Mouse (Mus musculus): ENCODE data around the gene Cbln1.

Gene Cbln1

DNA sequence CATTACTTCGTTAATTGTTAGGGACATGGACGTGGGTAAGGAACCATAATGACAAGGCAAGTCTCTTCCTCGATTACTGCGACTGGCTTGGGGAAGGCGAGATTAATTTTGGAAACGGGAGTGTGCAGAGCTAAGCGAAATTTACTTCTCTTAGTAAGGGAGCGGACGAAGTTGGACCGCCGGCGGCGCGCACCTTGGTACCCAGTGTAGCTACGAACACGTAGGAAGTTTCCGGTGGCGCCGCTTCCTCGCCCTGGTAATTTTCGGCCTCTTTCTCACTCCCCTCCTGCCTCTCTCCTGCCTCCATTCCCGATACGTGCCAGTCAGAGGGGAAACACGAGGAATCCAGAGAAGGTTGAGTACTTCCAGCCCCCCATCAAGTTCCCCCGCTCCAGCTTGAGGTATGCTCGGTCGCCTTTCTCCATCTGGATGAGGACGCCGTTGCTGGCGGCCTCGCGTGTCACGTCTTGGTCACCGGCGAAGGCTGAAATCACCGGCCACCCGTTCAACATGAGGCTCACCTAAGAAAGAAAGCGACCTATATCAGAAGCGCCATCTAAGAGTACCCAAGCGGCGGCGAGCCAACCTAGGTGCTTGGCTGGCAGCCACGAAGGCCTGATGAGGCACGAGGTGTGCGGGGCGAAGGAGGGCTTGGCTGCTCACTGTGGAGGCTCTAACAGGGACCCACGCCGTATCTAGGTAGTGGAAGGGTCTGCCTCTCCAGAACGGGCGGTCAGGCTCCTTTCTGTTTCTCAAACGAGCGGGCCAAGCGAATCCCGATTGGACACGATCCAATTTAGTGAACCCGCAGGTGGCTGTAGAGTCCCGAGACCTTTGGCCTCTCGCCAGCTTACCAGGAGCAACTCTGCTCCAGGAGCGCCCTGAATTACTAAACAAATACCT is 2.2 kb downstream of the Cbln1 start:
- no peak for DNase-seq

DNA sequence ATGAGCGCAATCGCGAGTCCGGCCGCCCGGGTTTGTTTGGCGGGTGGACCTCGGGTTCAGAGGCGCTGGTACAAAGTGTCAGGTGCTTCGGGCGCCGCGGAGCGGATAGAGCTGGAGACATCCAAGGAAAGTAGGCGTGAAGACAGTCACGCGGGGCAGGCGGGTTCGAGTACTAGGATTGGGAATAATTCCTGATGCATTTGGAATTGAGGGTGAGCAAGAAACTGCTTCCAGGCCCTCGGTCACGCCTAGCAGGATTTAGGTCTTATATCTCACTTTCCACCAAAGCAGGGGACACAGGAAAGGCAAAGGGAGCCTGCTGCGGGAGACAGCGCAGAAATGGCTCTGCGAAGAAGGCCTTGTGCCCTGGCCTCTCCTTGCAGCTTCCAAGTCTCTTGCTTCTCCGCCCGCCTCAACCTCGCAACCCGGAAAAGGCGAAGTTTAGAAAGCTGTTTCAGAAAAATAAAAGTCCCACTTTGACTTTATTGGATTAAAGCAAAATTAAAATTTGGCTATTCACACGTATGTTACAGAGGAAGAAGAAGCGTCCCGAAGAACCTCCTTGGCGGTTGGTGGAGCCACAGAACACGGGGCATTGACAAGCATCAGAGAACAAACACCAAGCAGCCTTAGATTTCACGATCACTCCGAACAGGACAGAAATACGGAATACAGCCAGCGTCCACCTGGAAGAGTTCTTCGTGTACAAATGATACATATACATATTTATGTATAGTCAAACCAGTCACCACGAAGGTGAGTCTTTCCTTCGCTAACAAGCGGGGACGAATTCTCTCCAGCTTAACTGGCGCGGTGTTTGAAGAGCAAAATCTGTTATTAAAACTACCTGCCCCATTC is 3.2 kb downstream of the Cbln1 start:
- no peak for DNase-seq

DNA sequence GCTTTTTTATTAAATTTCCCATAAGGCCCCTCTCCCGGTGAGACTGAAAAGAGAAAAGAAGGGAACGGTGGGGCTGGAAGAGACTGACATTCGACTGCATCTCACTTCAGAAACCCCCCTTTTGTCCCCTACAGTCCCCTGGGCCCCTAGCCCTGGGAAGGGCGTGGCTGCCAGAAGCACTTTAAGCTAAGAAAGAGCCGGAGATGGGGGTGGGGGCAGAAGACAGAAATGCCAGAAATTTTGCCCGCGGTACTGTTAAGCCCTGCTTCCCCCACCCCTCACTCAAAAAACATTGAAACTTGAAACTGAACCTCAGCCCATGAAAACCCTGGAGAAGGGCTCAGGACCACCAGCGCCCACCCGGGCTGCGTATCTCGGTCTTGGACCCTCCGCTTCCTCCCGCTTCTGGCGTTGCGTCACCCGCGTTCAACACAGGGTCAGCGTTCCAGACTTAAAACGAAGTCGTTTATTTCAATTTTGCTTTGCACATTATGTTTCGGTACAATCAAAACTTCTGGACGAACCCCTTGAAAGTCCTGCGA is 3.9 kb downstream of the Cbln1 start:
- no peak for DNase-seq

- no peak for DNase-seq
Measured at GRCm38 (mm10) chr8:87467906-87468305, 4.5 kb downstream of the Cbln1 start.

DNA sequence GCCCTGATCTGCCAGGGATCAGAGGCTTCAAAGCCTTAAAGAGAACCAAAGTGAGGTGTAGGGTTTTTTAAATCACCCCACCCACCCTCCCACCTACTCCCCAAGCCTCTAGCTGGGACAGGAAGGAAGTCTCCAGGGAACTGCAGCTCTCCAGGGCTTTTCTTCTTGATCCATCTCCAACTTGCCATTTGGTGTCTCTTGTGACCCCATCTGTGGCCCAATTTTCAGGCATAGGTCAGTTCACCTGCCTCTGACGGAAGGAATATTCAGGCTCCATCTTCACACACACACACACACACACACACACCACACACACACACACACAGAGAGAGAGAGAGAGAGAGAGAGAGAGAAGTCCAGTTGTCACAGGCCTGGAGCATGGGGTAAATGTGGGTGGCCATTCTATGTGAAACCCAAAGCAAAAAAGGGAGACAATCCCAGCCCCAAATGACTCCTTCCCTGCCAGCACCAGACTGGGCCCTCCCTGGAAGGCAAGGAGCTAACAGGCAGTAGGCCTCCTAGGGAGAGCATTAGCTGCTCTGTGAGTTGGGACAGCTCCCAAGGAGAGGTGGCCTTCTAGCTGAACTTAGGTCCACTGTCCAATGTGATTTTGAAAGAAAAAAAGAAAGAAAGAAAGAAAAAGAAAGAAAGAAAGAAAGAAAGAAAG is 5.3 kb downstream of the Cbln1 start:
- DNase-seq: no peak

- no peak for DNase-seq
Measured at GRCm38 (mm10) chr8:87466335-87466734, 6.1 kb downstream of the Cbln1 start.

DNA sequence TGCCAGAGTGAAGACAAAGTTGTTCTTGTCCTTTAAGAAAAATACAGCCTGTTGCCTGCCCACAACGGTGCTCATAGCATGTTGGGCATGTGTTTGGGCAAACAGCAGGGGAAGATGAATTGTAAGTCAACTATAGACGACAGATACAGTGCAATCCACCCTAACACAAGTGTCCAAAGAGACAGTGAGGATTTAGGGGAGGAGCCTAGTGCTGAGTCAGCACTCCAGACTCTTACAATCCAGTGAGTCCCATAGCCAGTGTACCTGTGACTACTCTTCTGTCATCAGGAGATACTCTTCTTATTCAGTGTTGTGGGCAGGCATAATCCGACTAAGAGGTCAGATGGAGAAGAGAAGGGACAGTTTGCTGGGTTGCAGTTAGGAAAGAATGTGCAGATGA is 8.0 kb downstream of the Cbln1 start:
- no peak for DNase-seq

- no peak for DNase-seq
Measured at GRCm38 (mm10) chr8:87461801-87462200, 10.6 kb downstream of the Cbln1 start.

GRCm38 (mm10) chr8:87456949-87457348 is 15.5 kb downstream of the Cbln1 start:
- DNase-seq: no peak

DNA sequence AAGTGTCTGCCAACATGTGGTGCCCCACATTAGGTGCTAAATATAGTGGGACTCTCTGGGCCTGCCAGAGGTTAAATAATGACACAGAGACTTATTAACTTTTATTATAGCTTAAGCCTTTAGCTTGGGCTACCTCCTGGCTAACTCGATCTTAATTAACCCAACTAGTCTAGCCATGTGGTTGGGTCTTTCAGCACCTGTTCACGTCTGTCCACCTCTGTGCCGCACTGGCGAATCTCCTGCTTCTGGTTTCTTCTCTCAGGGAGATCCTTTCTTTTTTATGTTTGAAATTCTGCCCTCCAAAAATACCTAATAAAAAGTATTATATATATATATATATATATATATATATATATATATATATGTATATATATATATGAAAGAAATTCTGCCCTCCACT is 19.6 kb downstream of the Cbln1 start:
- no peak for DNase-seq

- no peak for DNase-seq
Measured at GRCm38 (mm10) chr8:87451737-87452136, 20.7 kb downstream of the Cbln1 start.

GRCm38 (mm10) chr8:87434592-87434991 is 37.8 kb downstream of the Cbln1 start:
- DNase-seq: no peak

- no peak for DNase-seq
Measured at GRCm38 (mm10) chr8:87427188-87427587, 45.2 kb downstream of the Cbln1 start.

DNA sequence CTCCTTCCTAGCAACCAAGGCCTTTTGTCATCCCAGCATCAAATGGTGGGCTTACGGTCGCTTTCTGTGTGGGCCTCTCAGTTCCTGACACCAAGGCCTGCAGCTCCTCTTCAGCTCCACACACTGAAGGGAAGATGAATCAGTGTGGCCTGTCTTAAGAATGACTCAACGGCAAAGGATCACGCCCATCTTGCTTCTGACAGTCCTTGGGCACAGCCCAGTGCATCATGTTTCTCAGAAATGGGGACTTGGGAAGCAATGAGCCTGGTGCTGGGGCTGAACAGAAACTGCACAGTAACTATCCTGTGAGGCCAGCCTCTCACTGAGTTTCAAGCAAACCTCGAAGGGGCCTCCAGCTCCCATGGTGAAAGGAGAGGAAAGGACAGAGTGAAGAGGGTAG is 47.7 kb downstream of the Cbln1 start:
- no peak for DNase-seq

GRCm38 (mm10) chr8:87421697-87422096 is 50.7 kb downstream of the Cbln1 start:
- DNase-seq: no peak

All from right cerebral cortex, adult 18-20 months (tissue).